Mouse (Mus musculus): ENCODE data around the gene Dnmt1.

The Dnmt1 gene

GRCm38 (mm10) chr9:20859926-20860325 lies 99.8 kb downstream of the Dnmt1 start:
- DNase-seq (ENCODE audit: extremely low read depth, insufficient read length, low spot score): no peak

Data from 3134 (cell line).